Mouse (Mus musculus) neural tube, embryonic 12.5 days (tissue): ENCODE measurements around the gene Nfia. TPM values are rescaled to one million over a fixed set of nuclear protein-coding genes. Genes with fewer than 3 reads are reported as not detected.

Experiments
- ATAC-seq: fragments of 200-750 bp; cut with Nextera tagmentation; 2 replicates; pipeline ENCODE4 v1.8.0; 2017; ENCODE audit warnings: low read depth, mild to moderate bottlenecking, moderate TSS enrichment, moderate library complexity; ENCODE audit not compliant: low FRiP score
- H3K27ac ChIP-seq: fragments of 300-500 bp; sonication (generic); 2 replicates; pipeline ENCODE4 v1.5.1; 2016
- H3K27me3 ChIP-seq: fragments of 300-500 bp; sonication (generic); replicated peaks from 2 replicates; pipeline ENCODE4 v1.6.1; 2016; ENCODE audit warnings: mild to moderate bottlenecking
- H3K36me3 ChIP-seq: fragments of 300-500 bp; sonication (generic); 2 replicates; pipeline ENCODE4 v1.6.1; 2016; ENCODE audit warnings: mild to moderate bottlenecking
- H3K4me1 ChIP-seq: fragments of 300-500 bp; sonication (generic); 2 replicates; pipeline ENCODE4 v1.6.1; 2016
- H3K4me2 ChIP-seq: fragments of 300-500 bp; sonication (generic); replicated peaks from 2 replicates; pipeline ENCODE4 v1.6.1; 2016; ENCODE audit warnings: mild to moderate bottlenecking
- H3K4me3 ChIP-seq: fragments of 300-500 bp; sonication (generic); 2 replicates; pipeline ENCODE4 v1.5.1; 2016
- H3K9ac ChIP-seq: fragments of 300-500 bp; sonication (generic); 2 replicates; pipeline ENCODE4 v1.6.1; 2016; ENCODE audit warnings: mild to moderate bottlenecking
- H3K9me3 ChIP-seq: fragments of 300-500 bp; sonication (generic); 2 replicates; pipeline ENCODE4 v1.6.1; 2016; ENCODE audit warnings: mild to moderate bottlenecking
- WGBS: fragments of 180-500 bp; shearing (Covaris S2); methylation state at CpG from one replicate; pipeline ENCODE4 v1.1.7; 2016; 5-methylcytosine and 5-hydroxymethylcytosine counted together
- polyA plus RNA-seq: library from polyadenylated mRNA; unstranded; fragments of >200 nt; fragmentation: Nextera tagmentation; extraction: Ambion mirVana; gene quantifications from 2 replicates; pipeline ENCODE4 v1.2.1, GENCODE M21; 2016

The Nfia gene
- polyA plus RNA-seq, 1 experiment from 2014 or later = 42.4 TPM

DNA sequence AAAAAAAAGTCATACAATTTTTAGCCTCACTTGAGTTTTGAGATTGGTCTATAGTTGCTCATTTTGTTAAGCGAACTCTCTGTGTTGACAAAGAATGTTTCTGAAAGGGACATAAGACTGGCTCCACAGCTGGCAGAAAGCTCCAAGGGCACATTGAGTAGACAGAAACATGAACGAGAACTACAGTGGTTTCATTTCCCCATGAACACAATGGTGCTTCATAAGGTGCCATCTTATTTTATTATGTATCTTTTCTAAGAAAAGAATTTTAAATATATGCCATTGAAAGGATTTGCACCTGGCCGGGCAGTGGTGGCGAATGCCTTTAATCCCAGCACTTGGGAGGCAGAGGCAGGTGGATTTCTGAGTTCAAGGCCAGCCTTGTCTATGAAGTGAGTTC is 337.4 kb downstream of the Nfia start:
- ATAC-seq = no peak
- peaks cover 50% of the 10 kb centered on the region for H3K4me1 ChIP-seq
- no peaks in the 10 kb centered on the region for H3K36me3 ChIP-seq
- WGBS = 79% methylated on average over 4 of the region's 4 CpGs
- no peaks in the 10 kb centered on the region for H3K27me3 ChIP-seq
- H3K27ac ChIP-seq = no peak overlapping the region
- H3K4me2 ChIP-seq = no peak overlapping the region
- H3K9ac ChIP-seq = no peak overlapping the region
- no peaks in the 10 kb centered on the region for H3K9me3 ChIP-seq
- H3K4me3 ChIP-seq = no peak overlapping the region

DNA sequence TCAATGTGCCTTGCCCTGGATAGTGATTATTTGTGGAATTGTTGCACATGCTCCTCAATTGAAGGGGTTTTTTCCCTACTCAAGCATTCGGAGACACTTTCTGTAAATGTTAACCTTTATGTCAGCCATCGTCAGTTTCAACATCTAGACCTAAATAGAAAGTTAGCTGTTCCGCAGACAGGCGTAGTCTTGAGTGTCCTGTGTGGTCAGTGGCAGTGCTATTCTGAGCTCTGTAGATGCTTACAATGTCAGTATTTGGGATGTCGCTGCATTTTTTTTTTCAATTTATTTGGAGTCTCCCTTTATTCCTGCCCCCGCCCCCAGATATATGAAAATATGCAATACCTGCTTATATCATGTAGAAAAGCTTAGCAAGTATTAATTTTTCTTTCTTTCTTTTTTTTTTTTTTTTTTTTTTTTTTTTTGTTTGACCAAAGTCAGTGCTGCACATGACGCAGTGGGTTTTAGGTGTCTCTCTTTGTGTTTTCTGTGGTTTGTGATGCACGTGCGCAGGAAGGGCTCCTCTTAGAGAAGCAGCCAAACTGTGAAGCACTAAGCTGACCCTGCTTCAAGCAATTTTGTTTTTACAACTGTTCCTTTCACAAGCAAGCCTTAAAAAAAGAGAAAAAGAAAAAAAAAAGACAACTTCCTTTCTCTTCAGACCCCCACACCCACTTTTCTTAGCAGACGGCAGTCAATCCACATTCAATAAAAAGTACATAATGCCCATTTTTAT is 340.9 kb downstream of the Nfia start:
- H3K27me3 ChIP-seq = no peaks in the 10 kb centered on the region
- H3K4me2 ChIP-seq = no peak overlapping the region
- no peak overlapping the region for H3K4me3 ChIP-seq
- 70% methylated on average over 10 of the region's 10 CpGs for WGBS
- H3K9ac ChIP-seq = no peak overlapping the region
- H3K36me3 ChIP-seq = no peaks in the 10 kb centered on the region
- no peak overlapping the region for H3K27ac ChIP-seq
- H3K9me3 ChIP-seq = no peaks in the 10 kb centered on the region
- peaks cover 23% of the 10 kb centered on the region; the same call in 1 of the 2 replicates for H3K4me1 ChIP-seq
- no peak for ATAC-seq

DNA sequence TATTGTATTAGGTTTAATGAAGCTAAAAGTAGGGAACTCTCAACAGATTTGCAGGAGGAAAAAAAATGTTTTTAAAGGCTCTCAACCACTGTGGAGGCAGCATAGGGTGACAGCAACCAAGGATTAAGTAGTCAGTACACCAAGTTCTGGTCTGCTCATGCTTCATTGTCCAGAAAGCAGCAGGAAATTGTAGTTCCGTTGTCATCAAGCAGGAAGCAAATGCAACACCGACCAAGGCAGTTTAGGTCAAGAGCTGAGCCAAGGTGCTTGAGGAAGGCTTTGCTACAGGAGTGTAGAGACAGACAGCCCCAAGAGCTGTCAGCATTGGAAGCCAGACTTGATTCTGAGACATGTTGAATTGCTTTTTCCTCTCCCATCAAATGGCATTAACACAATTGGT is 342.4 kb downstream of the Nfia start:
- no peaks in the 10 kb centered on the region for H3K27me3 ChIP-seq
- 84% methylated on average over 2 of the region's 2 CpGs for WGBS
- no peaks in the 10 kb centered on the region for H3K9me3 ChIP-seq
- no peak for ATAC-seq
- H3K36me3 ChIP-seq = no peaks in the 10 kb centered on the region
- no peak overlapping the region for H3K9ac ChIP-seq
- H3K27ac ChIP-seq = no peak overlapping the region
- no peak overlapping the region for H3K4me2 ChIP-seq
- H3K4me1 ChIP-seq = peaks cover 14% of the 10 kb centered on the region; the same call in 1 of the 2 replicates
- no peak overlapping the region for H3K4me3 ChIP-seq

DNA sequence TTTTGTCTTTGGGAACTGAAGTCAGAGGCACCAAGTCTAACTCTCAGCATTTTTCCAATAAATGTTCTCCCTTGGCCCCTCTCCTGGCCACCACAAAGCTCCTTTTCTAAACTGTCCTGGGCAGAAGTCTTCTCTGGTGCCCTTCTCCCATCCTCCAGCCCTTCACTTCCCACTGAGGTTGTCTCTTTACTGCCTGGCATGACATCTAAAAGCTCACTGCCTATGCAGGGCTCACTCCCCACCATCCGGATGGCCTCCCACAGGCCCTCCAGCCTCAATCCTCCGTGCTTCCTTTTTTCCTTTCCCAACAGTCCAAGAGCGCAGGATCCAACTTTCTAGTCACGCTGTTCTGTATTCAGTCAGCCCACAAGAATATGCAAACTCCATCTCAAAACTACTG is 342.9 kb downstream of the Nfia start:
- H3K36me3 ChIP-seq = no peaks in the 10 kb centered on the region

DNA sequence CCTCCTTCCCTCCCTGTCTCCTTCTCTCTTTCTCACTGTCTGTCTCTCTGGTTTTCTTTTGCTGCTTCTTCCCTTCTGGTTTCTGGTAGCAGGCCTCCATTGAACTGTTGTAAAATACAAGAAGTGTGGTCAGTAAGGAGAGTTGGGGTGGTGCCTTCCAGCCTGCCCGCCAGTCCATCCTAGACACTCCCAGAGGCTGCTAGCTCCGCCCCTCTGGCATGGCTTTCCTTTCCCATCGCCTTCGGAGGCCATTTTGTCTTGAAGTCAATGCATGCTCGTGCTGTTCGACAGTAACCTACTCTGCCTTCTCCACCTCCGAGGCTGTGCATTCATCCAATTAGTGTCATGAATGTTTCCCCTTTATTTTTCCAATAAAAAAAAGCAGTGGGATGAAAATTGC is 343.5 kb downstream of the Nfia start:
- H3K27me3 ChIP-seq = no peaks in the 10 kb centered on the region
- 90% methylated on average over 7 of the region's 7 CpGs for WGBS
- H3K36me3 ChIP-seq = no peaks in the 10 kb centered on the region
- H3K4me3 ChIP-seq = no peak overlapping the region
- no peaks in the 10 kb centered on the region for H3K9me3 ChIP-seq
- no peak overlapping the region for H3K9ac ChIP-seq
- no peak overlapping the region for H3K4me2 ChIP-seq
- H3K4me1 ChIP-seq = peaks cover 5% of the 10 kb centered on the region; the same call in 1 of the 2 replicates
- H3K27ac ChIP-seq = no peak overlapping the region
- 0 out of 2 replicates have a peak, but pooled peaks have one; percentile 19 for ATAC-seq

More for the DNA sequence above, 342.9 kb downstream of the Nfia start:
- ATAC-seq = no peak
- Histone ChIP-seq H3K4me2 (no peak overlapping the region), H3K27ac (no peak overlapping the region), H3K4me1 (peaks cover 11% of the 10 kb centered on the region; the same call in 1 of the 2 replicates), H3K9me3 (no peaks in the 10 kb centered on the region), H3K9ac (no peak overlapping the region), H3K27me3 (no peaks in the 10 kb centered on the region), H3K4me3 (no peak overlapping the region)
- 85% methylated on average over 4 of the region's 4 CpGs for WGBS

DNA sequence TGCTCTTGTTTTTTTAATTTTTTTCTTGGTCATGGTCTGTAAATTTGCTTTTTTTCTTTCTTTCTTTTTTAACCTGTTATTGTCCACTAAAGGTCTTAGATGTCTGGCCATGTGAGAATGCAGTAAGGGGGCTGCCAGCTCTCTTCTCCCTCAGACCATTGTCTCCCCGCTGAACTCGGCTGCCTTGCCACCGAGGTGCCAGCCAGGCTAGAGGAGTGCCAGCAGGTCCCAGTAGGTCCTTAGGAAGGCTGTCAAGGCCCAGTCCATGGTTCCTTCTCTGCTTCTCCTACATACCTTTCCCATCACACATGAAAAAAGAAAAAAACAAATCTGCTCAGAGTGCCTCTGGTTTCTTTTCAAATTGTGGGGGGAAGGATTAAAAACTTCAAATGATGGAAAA is 345.6 kb downstream of the Nfia start:
- H3K27ac ChIP-seq = no peak overlapping the region
- 55% methylated on average over 3 of the region's 3 CpGs for WGBS
- H3K4me2 ChIP-seq = no peak overlapping the region
- no peaks in the 10 kb centered on the region for H3K9me3 ChIP-seq
- H3K36me3 ChIP-seq = no peaks in the 10 kb centered on the region
- no peak overlapping the region for H3K9ac ChIP-seq
- no peak for ATAC-seq
- H3K4me3 ChIP-seq = no peak overlapping the region
- peaks cover 5% of the 10 kb centered on the region; the same call in 1 of the 2 replicates for H3K4me1 ChIP-seq
- H3K27me3 ChIP-seq = no peaks in the 10 kb centered on the region

DNA sequence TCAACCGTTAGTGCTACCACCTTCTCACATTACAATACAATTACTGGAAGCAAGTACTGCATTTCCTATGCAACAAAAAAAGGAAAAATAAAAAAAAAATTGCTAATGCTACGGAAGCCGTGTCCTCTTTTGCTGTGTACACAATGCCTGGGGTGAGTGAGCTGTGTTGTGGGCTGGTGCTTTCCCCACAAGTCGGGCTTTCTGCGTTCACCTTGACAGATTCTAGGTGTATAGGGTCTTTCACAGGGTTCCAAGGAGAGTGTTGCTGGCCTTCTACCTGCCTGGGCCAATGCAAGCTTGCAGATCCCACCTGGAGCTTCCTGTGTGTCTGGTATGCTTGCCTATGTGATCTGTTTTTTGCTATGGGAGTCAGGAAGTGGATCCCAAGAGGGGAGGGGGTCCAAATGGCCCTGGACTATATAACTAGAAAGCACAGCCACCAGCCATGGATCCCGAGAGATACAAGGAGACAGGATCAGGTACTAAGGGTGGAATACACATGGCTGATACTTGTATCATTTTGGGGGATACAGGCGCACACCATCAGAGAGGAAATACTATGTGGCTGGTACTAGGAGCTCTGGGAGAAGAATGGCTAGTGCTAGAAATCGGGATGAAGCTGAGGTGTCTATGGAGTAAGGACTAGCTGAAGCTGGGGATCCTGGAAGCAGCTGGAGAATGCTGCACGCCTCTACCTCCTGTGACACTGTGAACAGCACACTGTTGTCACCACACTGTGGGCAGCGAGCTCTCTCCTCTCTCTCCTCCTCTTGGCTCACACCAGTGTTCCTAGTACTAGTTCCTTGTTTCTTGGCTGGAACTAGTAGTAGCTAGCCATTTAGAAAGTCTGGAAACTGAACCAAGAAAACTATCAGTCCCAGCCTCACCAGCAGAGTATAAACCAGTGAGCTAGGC is 346.5 kb downstream of the Nfia start:
- H3K4me1 ChIP-seq = peaks cover 5% of the 10 kb centered on the region; the same call in 1 of the 2 replicates
- no peak overlapping the region for H3K9ac ChIP-seq
- H3K4me3 ChIP-seq = no peak overlapping the region
- 87% methylated on average over 10 of the region's 10 CpGs for WGBS
- H3K36me3 ChIP-seq = no peaks in the 10 kb centered on the region
- no peaks in the 10 kb centered on the region for H3K27me3 ChIP-seq
- H3K4me2 ChIP-seq = no peak overlapping the region
- no peaks in the 10 kb centered on the region for H3K9me3 ChIP-seq
- no peak for ATAC-seq
- no peak overlapping the region for H3K27ac ChIP-seq

DNA sequence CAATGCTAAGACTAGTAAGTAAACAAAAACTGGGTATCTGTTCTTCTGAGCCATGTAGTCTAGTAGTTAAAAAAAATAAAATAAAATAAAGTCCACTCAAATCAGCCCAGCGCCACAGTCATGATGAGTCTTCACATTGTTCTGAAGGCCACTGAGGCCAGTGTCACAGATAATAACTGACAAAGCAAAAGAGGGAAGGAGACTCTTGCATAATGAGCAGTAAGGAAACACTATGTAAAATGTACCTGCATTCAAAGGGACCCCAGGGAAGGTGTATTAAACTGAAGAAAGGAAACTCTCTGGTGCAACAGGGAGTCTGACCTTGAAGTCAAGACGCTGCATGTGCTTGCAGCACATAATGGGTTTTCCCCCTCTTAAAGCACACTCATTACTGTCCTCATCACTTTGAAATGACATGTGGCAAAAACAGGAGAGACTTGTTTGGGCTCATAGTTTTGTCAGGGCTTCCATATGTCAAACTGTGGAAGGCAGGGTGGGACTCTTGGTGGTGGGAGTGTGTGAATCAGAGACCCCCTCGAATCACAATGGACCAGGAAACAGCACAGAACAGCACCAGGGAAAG is 347.5 kb downstream of the Nfia start:
- H3K9ac ChIP-seq = no peak overlapping the region
- no peak overlapping the region for H3K27ac ChIP-seq
- no peak overlapping the region for H3K4me3 ChIP-seq
- WGBS = 87% methylated on average over 3 of the region's 3 CpGs
- ATAC-seq = no peak
- no peaks in the 10 kb centered on the region for H3K36me3 ChIP-seq
- no peak overlapping the region for H3K4me2 ChIP-seq
- H3K27me3 ChIP-seq = no peaks in the 10 kb centered on the region
- peaks cover 5% of the 10 kb centered on the region; the same call in 1 of the 2 replicates for H3K4me1 ChIP-seq
- no peaks in the 10 kb centered on the region for H3K9me3 ChIP-seq

DNA sequence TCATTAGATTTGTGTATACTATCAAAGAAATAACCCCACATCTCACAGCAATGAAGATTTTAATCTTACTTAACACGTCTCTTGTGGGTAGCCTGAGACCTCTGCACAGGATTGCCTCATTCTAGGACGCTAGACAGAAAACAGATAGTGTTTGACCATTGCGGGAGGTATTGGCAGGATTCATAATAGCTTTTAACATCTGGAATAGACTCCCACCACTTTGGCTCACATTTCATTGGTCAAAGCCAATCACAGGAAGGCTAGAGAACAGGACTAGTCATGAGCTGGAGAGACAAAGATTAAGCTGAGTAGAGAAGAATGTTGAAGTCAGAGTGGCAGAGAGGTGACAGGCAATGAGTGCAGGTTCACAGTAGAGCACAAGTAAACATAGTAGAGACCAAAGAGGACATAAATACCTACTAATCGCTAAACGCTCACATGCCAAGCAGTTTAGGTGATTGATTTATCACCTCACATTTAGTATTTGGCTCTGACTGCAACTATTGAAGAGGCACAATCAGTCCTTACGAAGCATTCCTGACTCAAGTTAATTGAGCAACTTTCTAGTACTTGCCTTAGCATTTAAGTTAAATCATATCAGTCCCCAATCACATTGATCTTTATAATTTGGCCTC is 348.3 kb downstream of the Nfia start:
- Histone ChIP-seq H3K4me1 (peaks cover 5% of the 10 kb centered on the region; the same call in 1 of the 2 replicates), H3K4me2 (no peak overlapping the region), H3K27me3 (no peaks in the 10 kb centered on the region), H3K4me3 (no peak overlapping the region), H3K36me3 (no peaks in the 10 kb centered on the region), H3K9ac (no peak overlapping the region), H3K9me3 (no peaks in the 10 kb centered on the region), H3K27ac (no peak overlapping the region)
- ATAC-seq = no peak
- 90% methylated on average over 6 of the region's 6 CpGs for WGBS

DNA sequence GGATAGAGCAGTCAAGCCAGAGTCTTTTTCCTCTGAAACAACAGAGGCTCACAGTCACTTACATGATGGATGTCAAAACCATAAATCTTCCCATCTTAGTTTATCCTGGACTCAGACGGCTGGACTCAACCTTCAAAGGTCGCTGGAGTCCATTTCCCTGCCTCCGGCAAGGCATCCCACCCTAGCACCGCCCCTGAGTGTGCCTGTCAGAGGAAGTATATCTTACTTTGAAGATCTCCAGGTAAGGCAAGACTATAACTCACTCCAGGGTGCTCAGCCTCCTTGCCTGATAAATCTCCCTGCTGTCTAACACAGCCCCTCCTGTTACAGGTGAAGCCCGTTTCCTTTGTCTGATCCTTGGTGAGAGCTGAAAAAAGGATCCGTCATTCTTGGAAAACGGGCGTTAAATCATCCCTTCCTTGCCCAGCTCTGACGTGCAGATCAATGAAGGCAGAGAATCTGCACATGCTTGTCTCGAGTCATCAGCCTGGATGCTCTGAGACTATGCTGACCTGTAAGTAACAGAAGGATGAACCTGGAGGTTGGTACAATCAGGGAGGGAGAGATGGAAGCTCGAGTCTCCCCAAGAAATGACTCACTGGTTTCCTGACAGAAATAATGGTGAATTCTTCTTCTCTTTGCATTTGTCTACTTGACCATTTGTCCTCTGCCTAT is 353.6 kb downstream of the Nfia start:
- Histone ChIP-seq H3K27ac (no peak overlapping the region), H3K4me1 (no peaks in the 10 kb centered on the region), H3K9ac (no peak overlapping the region), H3K36me3 (no peaks in the 10 kb centered on the region), H3K4me3 (no peak overlapping the region), H3K4me2 (no peak overlapping the region), H3K27me3 (no peaks in the 10 kb centered on the region), H3K9me3 (no peaks in the 10 kb centered on the region)
- ATAC-seq = 0 out of 2 replicates have a peak, but pooled peaks have one; percentile 33
- 71% methylated on average over 11 of the region's 11 CpGs for WGBS

DNA sequence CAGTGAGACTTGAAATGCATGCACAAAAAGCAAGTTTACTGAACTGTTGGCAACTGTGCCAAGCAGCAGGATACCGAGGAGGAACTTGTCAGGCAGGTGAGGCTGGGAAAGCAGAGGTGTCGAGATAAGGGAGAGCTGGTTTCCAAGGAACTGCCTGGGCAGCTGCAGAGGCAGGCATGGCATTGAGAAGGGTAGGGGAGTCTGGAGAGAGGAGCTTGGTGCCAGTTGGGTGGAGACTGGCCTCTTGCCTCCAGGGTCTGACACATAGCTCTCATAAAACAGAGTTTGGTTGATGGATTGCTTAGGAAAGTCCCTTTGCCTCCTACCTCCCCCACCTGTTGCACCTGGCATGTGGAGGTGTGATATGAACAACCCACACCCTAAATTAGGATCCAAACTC is 358.3 kb downstream of the Nfia start:
- 79% methylated on average over 2 of the region's 2 CpGs for WGBS
- Histone ChIP-seq H3K4me1 (no peaks in the 10 kb centered on the region), H3K9me3 (0 out of 2 replicates have a peak, but pooled peaks cover 5% of the 10 kb centered on the region), H3K9ac (no peak overlapping the region), H3K27ac (no peak overlapping the region), H3K27me3 (no peaks in the 10 kb centered on the region), H3K4me3 (no peak overlapping the region), H3K4me2 (no peak overlapping the region), H3K36me3 (no peaks in the 10 kb centered on the region)
- ATAC-seq = no peak
